Mouse (Mus musculus) small intestine, adult 10 weeks (tissue): Measurements from ENCODE around the gene Olfr789. TPM values are rescaled to one million over a fixed set of nuclear protein-coding genes. Genes with fewer than 3 reads are reported as not detected.

Experiments used
- polyA plus RNA-seq: library from polyadenylated mRNA; stranded (reverse); fragments of 350-450 nt; fragmentation: Illumina TruSeq; extraction: RNeasy Lipid Tissue Mini Kit (QIAGEN cat#74804); gene quantifications from one replicate; pipeline ENCODE4 v1.2.3, GENCODE M21; 2014; ENCODE audit warnings: low replicate concordance

Olfr789 gene
- polyA plus RNA-seq = not detected

DNA sequence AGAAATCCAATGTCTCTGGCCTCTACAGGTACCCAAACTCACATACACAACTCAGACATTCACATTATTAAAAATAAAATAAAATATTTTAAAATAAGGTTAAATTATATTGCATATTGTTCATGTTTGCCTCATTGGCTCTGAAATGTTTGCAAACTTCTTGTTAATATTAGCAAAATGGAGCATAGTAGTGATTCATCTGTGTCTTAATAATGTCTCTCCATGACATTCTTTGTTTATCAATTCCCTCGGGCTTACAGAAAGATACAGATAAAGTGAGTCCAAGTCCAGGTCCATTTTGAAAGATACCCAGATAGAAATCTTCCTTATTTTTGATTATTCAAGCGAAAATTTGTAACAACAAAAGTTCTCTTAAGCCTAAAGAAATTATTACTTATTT is at the start of gene Olfr789:
Olfr789 (plus strand) TSS at position 301 of the 400 bp plus-strand sequence.

DNA sequence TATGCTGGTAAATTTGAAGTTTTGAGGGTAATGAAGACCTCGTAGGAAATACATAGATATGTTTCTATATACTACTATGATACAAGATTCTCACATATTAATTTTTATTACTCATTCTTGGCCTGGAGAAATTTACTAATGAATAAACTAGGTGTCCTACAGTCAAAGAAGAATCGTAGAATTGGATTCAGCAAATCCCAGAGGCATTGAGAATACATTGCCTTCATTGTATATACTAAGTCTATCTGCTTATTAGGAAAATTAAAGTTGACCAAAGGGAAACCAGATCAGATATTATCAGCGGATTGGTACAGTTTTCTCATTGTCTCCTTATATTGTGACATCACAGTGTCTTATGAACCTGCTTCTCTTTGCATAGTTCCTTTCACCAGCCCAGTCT is 23.0 kb upstream of the Olfr789 start, which contains the start of gene Olfr787:
Olfr787 (plus strand) TSS at position 301 of the 400 bp plus-strand sequence.

DNA sequence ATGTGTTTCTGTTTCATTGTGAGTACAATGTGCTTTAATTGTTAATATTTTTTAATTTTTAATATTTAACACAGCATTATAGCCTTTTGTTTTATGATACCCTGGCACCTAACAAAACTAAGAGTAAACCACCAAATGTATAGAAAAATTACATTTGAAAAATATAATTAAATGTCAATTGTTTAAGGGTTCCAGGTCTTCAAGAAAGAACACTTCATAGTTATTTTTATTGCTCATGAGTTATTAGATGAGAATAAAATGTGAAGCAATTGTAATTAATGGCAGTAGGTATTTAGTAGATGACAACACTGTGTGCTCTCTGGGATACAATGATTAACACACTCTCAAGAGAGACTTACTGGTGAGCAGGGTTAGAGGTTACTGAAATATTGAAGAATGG is 13.9 kb upstream of the Olfr789 start, which contains the start of gene Olfr788:
Olfr788 (plus strand) TSS at position 301 of the 400 bp plus-strand sequence.

DNA sequence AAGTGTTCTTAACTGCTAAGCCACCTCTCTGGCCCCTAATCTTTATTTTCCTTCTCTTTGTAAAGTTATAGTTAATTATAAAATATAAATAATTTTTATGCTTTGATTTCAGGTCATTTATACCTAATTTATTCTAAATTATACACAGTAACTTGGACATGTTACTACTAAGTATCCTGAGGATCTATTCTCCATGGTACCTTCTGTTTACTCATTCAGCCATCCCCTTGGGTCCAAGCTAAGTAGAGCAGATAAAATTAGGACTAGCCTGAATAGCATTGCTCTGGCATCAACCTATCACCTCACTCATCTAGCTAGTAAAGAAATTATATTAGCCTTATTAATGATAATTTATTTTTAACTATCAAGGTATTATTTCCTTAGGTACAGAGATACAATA is 13.6 kb downstream of the Olfr789 start, which contains the start of gene Olfr790:
Olfr790 (plus strand) TSS at position 301 of the 400 bp plus-strand sequence.

DNA sequence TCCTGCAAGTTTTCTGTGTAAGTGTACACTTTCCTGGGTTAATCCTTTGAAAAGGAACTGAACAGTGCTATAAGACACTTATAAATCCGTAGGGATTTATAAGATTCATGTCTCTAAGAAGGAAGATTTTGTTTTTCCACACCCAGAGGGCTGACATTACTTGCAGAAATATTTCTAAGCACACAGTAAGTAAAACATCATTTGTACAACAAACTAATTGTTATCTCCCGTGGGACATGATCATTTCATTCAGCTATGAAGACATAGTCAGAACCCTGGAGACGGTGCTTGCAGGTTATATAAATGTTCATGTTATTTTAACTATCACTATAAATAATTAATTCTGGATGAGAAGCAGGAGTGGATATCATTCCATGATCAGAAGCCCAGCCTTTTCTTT is 36.9 kb downstream of the Olfr789 start, which contains the start of gene Olfr791:
Olfr791 (plus strand) TSS at position 301 of the 400 bp plus-strand sequence.

DNA sequence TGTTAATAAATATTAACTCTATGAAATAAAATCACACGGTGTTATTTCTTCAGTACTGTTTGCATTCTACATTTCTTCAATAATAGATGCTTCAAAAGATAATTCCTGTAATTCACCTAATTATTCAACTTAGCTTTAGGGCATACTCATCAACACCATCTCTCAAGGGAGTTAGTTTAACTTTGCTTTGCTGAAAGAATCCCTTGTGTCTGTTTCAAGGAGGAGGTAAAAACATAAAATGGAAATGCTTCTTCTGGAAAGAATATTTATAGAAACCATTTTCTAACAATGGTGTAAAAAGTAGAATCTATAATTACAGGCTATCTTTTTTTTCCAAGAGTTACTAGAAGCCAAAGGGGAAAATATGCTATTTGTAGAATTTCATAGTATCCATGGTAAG is 54.3 kb downstream of the Olfr789 start, which contains the start of gene Olfr792:
Olfr792 (plus strand) TSS at position 301 of the 400 bp plus-strand sequence.

Other genes with a start within 250 kb of the Olfr789 start
- not detected for gene Olfr774, start 248.5 kb upstream of the Olfr789 start, polyA plus RNA-seq
- gene Olfr775, start 236.3 kb upstream of the Olfr789 start, polyA plus RNA-seq = not detected
- not detected for gene Olfr776, start 225.6 kb upstream of the Olfr789 start, polyA plus RNA-seq
- gene Olfr777, start 213.3 kb upstream of the Olfr789 start, polyA plus RNA-seq = not detected
- gene Olfr780, start 166.6 kb upstream of the Olfr789 start, polyA plus RNA-seq = not detected
- gene Olfr781, start 155.9 kb upstream of the Olfr789 start, polyA plus RNA-seq = not detected
- gene Olfr782, start 135.9 kb upstream of the Olfr789 start, polyA plus RNA-seq = not detected
- not detected for gene Olfr784, start 100.7 kb upstream of the Olfr789 start, polyA plus RNA-seq
- gene Olfr785, start 79.3 kb upstream of the Olfr789 start, polyA plus RNA-seq = not detected
- not detected for gene Olfr786, start 57.4 kb upstream of the Olfr789 start, polyA plus RNA-seq
- not detected for gene Olfr787, start 22.9 kb upstream of the Olfr789 start, polyA plus RNA-seq
- not detected for gene Olfr788, start 13.8 kb upstream of the Olfr789 start, polyA plus RNA-seq
- not detected for gene Olfr790, start 13.7 kb downstream of the Olfr789 start, polyA plus RNA-seq
- gene Olfr791, start 37.0 kb downstream of the Olfr789 start, polyA plus RNA-seq = not detected
- gene Olfr792, start 54.4 kb downstream of the Olfr789 start, polyA plus RNA-seq = not detected
- gene Olfr794, start 82.9 kb downstream of the Olfr789 start, polyA plus RNA-seq = not detected
- gene Olfr796, start 127.8 kb downstream of the Olfr789 start, polyA plus RNA-seq = not detected
- not detected for gene Olfr798, start 143.2 kb downstream of the Olfr789 start, polyA plus RNA-seq
- not detected for gene Olfr799, start 152.7 kb downstream of the Olfr789 start, polyA plus RNA-seq
- not detected for gene Olfr800, start 172.9 kb downstream of the Olfr789 start, polyA plus RNA-seq
- gene Olfr801, start 189.1 kb downstream of the Olfr789 start, polyA plus RNA-seq = not detected
- not detected for gene Olfr802, start 203.4 kb downstream of the Olfr789 start, polyA plus RNA-seq
- gene Olfr803, start 209.5 kb downstream of the Olfr789 start, polyA plus RNA-seq = not detected
- gene Olfr804, start 218.5 kb downstream of the Olfr789 start, polyA plus RNA-seq = not detected
- gene Olfr805, start 244.6 kb downstream of the Olfr789 start, polyA plus RNA-seq = not detected